Mouse (Mus musculus): ENCODE measurements around the gene 2310007B03Rik. TPM values are rescaled to one million over a fixed set of nuclear protein-coding genes. Genes with fewer than 3 reads are reported as not detected.

Gene 2310007B03Rik
- total RNA-seq, 2 experiments from 2014 or later = not detected

GRCm38 (mm10) chr1:93115471-93115870 lies 45.3 kb downstream of the 2310007B03Rik start:
- ATAC-seq (replicated peaks; ENCODE audit: low FRiP score, poor library complexity, severe bottlenecking) = no peak

- ATAC-seq (replicated peaks; ENCODE audit: low FRiP score, poor library complexity, severe bottlenecking) = no peak
Measured at GRCm38 (mm10) chr1:93114713-93115463, 45.9 kb downstream of the 2310007B03Rik start.

- ATAC-seq (replicated peaks; ENCODE audit: low FRiP score, poor library complexity, severe bottlenecking) = no peak
Measured at GRCm38 (mm10) chr1:93102700-93103099, 58.0 kb downstream of the 2310007B03Rik start.

GRCm38 (mm10) chr1:93101571-93102061 lies 59.1 kb downstream of the 2310007B03Rik start, which contains the start of gene Kif1a:
Gene Kif1a (minus strand): TSS chr1:93101951.
- ATAC-seq (replicated peaks; ENCODE audit: low FRiP score, poor library complexity, severe bottlenecking) = no peak

Other genes starting within 250 kb of the 2310007B03Rik start
- gene Capn10, start 226.6 kb downstream of the 2310007B03Rik start, total RNA-seq (2015; ENCODE audit: low replicate concordance) = 5.9 and 19.5 TPM in 2 replicates
- gene Capn10, start 226.6 kb downstream of the 2310007B03Rik start, total RNA-seq (2017; ENCODE audit: low replicate concordance) = 3.3 and 8.6 TPM in 2 replicates
- gene Gpr35, start 210.1 kb downstream of the 2310007B03Rik start, total RNA-seq (2015; ENCODE audit: low replicate concordance) = 2.5 and 6.3 TPM in 2 replicates
- 1.8 TPM in 1 of 2 replicates, not detected in the other for gene Gpr35, start 210.1 kb downstream of the 2310007B03Rik start, total RNA-seq (2017; ENCODE audit: low replicate concordance)
- not detected in 2 replicates for gene Aqp12, start 154.6 kb downstream of the 2310007B03Rik start, total RNA-seq (2015; ENCODE audit: low replicate concordance)
- gene Aqp12, start 154.6 kb downstream of the 2310007B03Rik start, total RNA-seq (2017; ENCODE audit: low replicate concordance) = not detected in 2 replicates
- 0.36 TPM in 1 of 2 replicates, not detected in the other for gene Kif1a, start 59.0 kb downstream of the 2310007B03Rik start, total RNA-seq (2015; ENCODE audit: low replicate concordance)
- gene Kif1a, start 59.0 kb downstream of the 2310007B03Rik start, total RNA-seq (2017; ENCODE audit: low replicate concordance) = not detected in 2 replicates
- gene Agxt, start 25.7 kb downstream of the 2310007B03Rik start, total RNA-seq (2015; ENCODE audit: low replicate concordance) = not detected in 2 replicates
- gene Agxt, start 25.7 kb downstream of the 2310007B03Rik start, total RNA-seq (2017; ENCODE audit: low replicate concordance) = not detected in 2 replicates
- gene Crocc2, start 7.8 kb upstream of the 2310007B03Rik start, total RNA-seq (2015; ENCODE audit: low replicate concordance) = not detected in 2 replicates
- not detected in 2 replicates for gene Crocc2, start 7.8 kb upstream of the 2310007B03Rik start, total RNA-seq (2017; ENCODE audit: low replicate concordance)
- gene Sned1, start 74.9 kb upstream of the 2310007B03Rik start, total RNA-seq (2015; ENCODE audit: low replicate concordance) = 1.3 TPM in 1 of 2 replicates, not detected in the other
- gene Sned1, start 74.9 kb upstream of the 2310007B03Rik start, total RNA-seq (2017; ENCODE audit: low replicate concordance) = 0.61 TPM in 1 of 2 replicates, not detected in the other
- 3.8 and 9.7 TPM in 2 replicates for gene Mterf4, start 145.0 kb upstream of the 2310007B03Rik start, total RNA-seq (2015; ENCODE audit: low replicate concordance)
- gene Mterf4, start 145.0 kb upstream of the 2310007B03Rik start, total RNA-seq (2017; ENCODE audit: low replicate concordance) = 4.8 and 7.6 TPM in 2 replicates
- 17.6 and 24.5 TPM in 2 replicates for gene Ppp1r7, start 181.9 kb upstream of the 2310007B03Rik start, total RNA-seq (2015; ENCODE audit: low replicate concordance)
- gene Ppp1r7, start 181.9 kb upstream of the 2310007B03Rik start, total RNA-seq (2017; ENCODE audit: low replicate concordance) = 13.2 and 23.0 TPM in 2 replicates
- 20.2 and 22.2 TPM in 2 replicates for gene Pask, start 182.5 kb upstream of the 2310007B03Rik start, total RNA-seq (2015; ENCODE audit: low replicate concordance)
- gene Pask, start 182.5 kb upstream of the 2310007B03Rik start, total RNA-seq (2017; ENCODE audit: low replicate concordance) = 29.4 and 40.1 TPM in 2 replicates
- not detected in 2 replicates for gene Ano7, start 213.0 kb upstream of the 2310007B03Rik start, total RNA-seq (2015; ENCODE audit: low replicate concordance)
- not detected in 2 replicates for gene Ano7, start 213.0 kb upstream of the 2310007B03Rik start, total RNA-seq (2017; ENCODE audit: low replicate concordance)

All from erythroid progenitor cell, adult 5-6 weeks (primary cell).